Mouse (Mus musculus): ENCODE results near the gene Itih4. TPM values are rescaled to one million over a fixed set of nuclear protein-coding genes. Genes with fewer than 3 reads are reported as not detected.

Itih4 gene
- 25.3 and 27.0 TPM in 2 replicates for polyA plus RNA-seq (2015; fragmentation: Nextera tagmentation; extraction: Ambion mirVana)

- peaks cover 19% of the 10 kb centered on the region for H3K4me1 ChIP-seq (replicated peaks)
- H3K9me3 ChIP-seq (replicated peaks) = no peaks in the 10 kb centered on the region
- H3K4me2 ChIP-seq = peak within 1 kb of the TSS; percentile 25
- no peak within 1 kb of the TSS for H3K4me3 ChIP-seq (replicated peaks)
- peak within 1 kb of the TSS; percentile 47 for H3K27ac ChIP-seq
- 61% methylated on average over 3 of the region's 3 CpGs for WGBS (ENCODE audit: insufficient replicate concordance)
- no peak for DNase-seq
- ATAC-seq (ENCODE audit: low read depth) = no peak
- H3K36me3 ChIP-seq = no peaks in the 10 kb centered on the region
- H3K27me3 ChIP-seq = no peaks in the 10 kb centered on the region
- H3K9ac ChIP-seq = no peak within 1 kb of the TSS
These were observed at the start of gene Itih4 for GRCm38 (mm10) chr14:30886204-30886603. Gene Itih4, plus strand, starts transcription at chr14:30886476.

- ATAC-seq (ENCODE audit: low read depth) (no peak), DNase-seq (no peak)
- no peaks in the 10 kb centered on the region for H3K9me3 ChIP-seq (replicated peaks)
- no peak overlapping the region for H3K9ac ChIP-seq
- H3K27me3 ChIP-seq = no peaks in the 10 kb centered on the region
- 0 out of 2 replicates have a peak, but pooled peaks cover 5% of the 10 kb centered on the region for H3K4me1 ChIP-seq (replicated peaks)
- WGBS (ENCODE audit: insufficient replicate concordance) = 70% methylated on average over 14 of the region's 14 CpGs
- no peak overlapping the region for H3K4me3 ChIP-seq (replicated peaks)
- no peak overlapping the region for H3K4me2 ChIP-seq
- H3K36me3 ChIP-seq = peaks cover 16% of the 10 kb centered on the region
- H3K27ac ChIP-seq = no peak overlapping the region
These were observed 48.8 kb upstream of the Itih4 start for GRCm38 (mm10) chr14:30837416-30837996.

- H3K4me2 ChIP-seq = no peak overlapping the region
- no peak overlapping the region for H3K4me3 ChIP-seq (replicated peaks)
- no peak overlapping the region for H3K9ac ChIP-seq
- H3K36me3 ChIP-seq = peaks cover 2% of the 10 kb centered on the region
- WGBS (ENCODE audit: insufficient replicate concordance) = 81% methylated on average over 3 of the region's 3 CpGs
- no peaks in the 10 kb centered on the region for H3K4me1 ChIP-seq (replicated peaks)
- no peak for DNase-seq
- ATAC-seq (ENCODE audit: low read depth) = no peak
- H3K27me3 ChIP-seq = no peaks in the 10 kb centered on the region
- H3K9me3 ChIP-seq (replicated peaks) = no peaks in the 10 kb centered on the region
- no peak overlapping the region for H3K27ac ChIP-seq
These were observed 42.6 kb upstream of the Itih4 start for GRCm38 (mm10) chr14:30843701-30844100.

- ATAC-seq (ENCODE audit: low read depth) = no peak
These were observed 35.8 kb upstream of the Itih4 start for GRCm38 (mm10) chr14:30850504-30850903.

GRCm38 (mm10) chr14:30852325-30852724 is 34.0 kb upstream of the Itih4 start:
- Histone ChIP-seq H3K27ac (no peak overlapping the region), H3K9me3 (replicated peaks) (no peaks in the 10 kb centered on the region), H3K4me1 (replicated peaks) (peaks cover 3% of the 10 kb centered on the region; the same call in 1 of the 2 replicates), H3K4me2 (no peak overlapping the region), H3K9ac (no peak overlapping the region), H3K36me3 (no peaks in the 10 kb centered on the region), H3K4me3 (replicated peaks) (no peak overlapping the region), H3K27me3 (no peaks in the 10 kb centered on the region)
- WGBS (ENCODE audit: insufficient replicate concordance) = 75% methylated on average over 5 of the region's 5 CpGs
- ATAC-seq (ENCODE audit: low read depth) = no peak
- DNase-seq = no peak

More at GRCm38 (mm10) chr14:30850504-30850903, 35.8 kb upstream of the Itih4 start:
- DNase-seq = no peak
- Histone ChIP-seq H3K27ac (no peak overlapping the region), H3K27me3 (no peaks in the 10 kb centered on the region), H3K9ac (no peak overlapping the region), H3K4me2 (no peak overlapping the region), H3K36me3 (no peaks in the 10 kb centered on the region), H3K4me3 (replicated peaks) (no peak overlapping the region), H3K4me1 (replicated peaks) (no peaks in the 10 kb centered on the region), H3K9me3 (replicated peaks) (no peaks in the 10 kb centered on the region)
- 78% methylated on average over 5 of the region's 5 CpGs for WGBS (ENCODE audit: insufficient replicate concordance)

GRCm38 (mm10) chr14:30855316-30855715 is 31.0 kb upstream of the Itih4 start:
- DNase-seq (no peak), ATAC-seq (ENCODE audit: low read depth) (no peak)
- WGBS (ENCODE audit: insufficient replicate concordance) = 79% methylated on average over 3 of the region's 3 CpGs

GRCm38 (mm10) chr14:30856885-30857507 is 29.3 kb upstream of the Itih4 start:
- no peaks in the 10 kb centered on the region for H3K9me3 ChIP-seq (replicated peaks)
- H3K27me3 ChIP-seq = no peaks in the 10 kb centered on the region
- H3K4me3 ChIP-seq (replicated peaks) = no peak overlapping the region
- DNase-seq (no peak), ATAC-seq (ENCODE audit: low read depth) (no peak)
- H3K9ac ChIP-seq = no peak overlapping the region
- no peak overlapping the region for H3K4me2 ChIP-seq
- no peaks in the 10 kb centered on the region for H3K36me3 ChIP-seq
- H3K27ac ChIP-seq = no peak overlapping the region
- 48% methylated on average over 10 of the region's 10 CpGs for WGBS (ENCODE audit: insufficient replicate concordance)
- peaks cover 8% of the 10 kb centered on the region for H3K4me1 ChIP-seq (replicated peaks)

More at GRCm38 (mm10) chr14:30855316-30855715, 31.0 kb upstream of the Itih4 start:
- H3K4me3 ChIP-seq (replicated peaks) = no peak overlapping the region
- H3K9ac ChIP-seq = no peak overlapping the region
- no peak overlapping the region for H3K27ac ChIP-seq
- H3K27me3 ChIP-seq = no peaks in the 10 kb centered on the region
- H3K9me3 ChIP-seq (replicated peaks) = no peaks in the 10 kb centered on the region
- H3K4me2 ChIP-seq = no peak overlapping the region
- no peaks in the 10 kb centered on the region for H3K36me3 ChIP-seq
- H3K4me1 ChIP-seq (replicated peaks) = peaks cover 6% of the 10 kb centered on the region; the same call in 1 of the 2 replicates

- Histone ChIP-seq H3K27me3 (no peaks in the 10 kb centered on the region), H3K4me3 (replicated peaks) (no peak overlapping the region), H3K9ac (no peak overlapping the region), H3K36me3 (no peaks in the 10 kb centered on the region), H3K4me2 (no peak overlapping the region), H3K4me1 (replicated peaks) (peaks cover 13% of the 10 kb centered on the region), H3K27ac (no peak overlapping the region), H3K9me3 (replicated peaks) (no peaks in the 10 kb centered on the region)
- 57% methylated on average over 4 of the region's 4 CpGs for WGBS (ENCODE audit: insufficient replicate concordance)
- ATAC-seq (ENCODE audit: low read depth) = no peak
- DNase-seq = no peak
These were observed 28.3 kb upstream of the Itih4 start for GRCm38 (mm10) chr14:30857990-30858389.

GRCm38 (mm10) chr14:30861421-30862125 is 24.7 kb upstream of the Itih4 start:
- peaks cover 13% of the 10 kb centered on the region for H3K4me1 ChIP-seq (replicated peaks)
- 63% methylated on average over 16 of the region's 16 CpGs for WGBS (ENCODE audit: insufficient replicate concordance)
- H3K36me3 ChIP-seq = peaks cover 3% of the 10 kb centered on the region; the same call in 1 of the 2 replicates
- no peak overlapping the region for H3K9ac ChIP-seq
- H3K4me2 ChIP-seq = peak overlapping the region; percentile 23
- H3K4me3 ChIP-seq (replicated peaks) = no peak overlapping the region
- H3K9me3 ChIP-seq (replicated peaks) = no peaks in the 10 kb centered on the region
- 0 out of 2 replicates have a peak overlapping the region, but pooled peaks have one; percentile 48 for H3K27ac ChIP-seq
- DNase-seq (no peak), ATAC-seq (ENCODE audit: low read depth) (peak; percentile 59)
- no peaks in the 10 kb centered on the region for H3K27me3 ChIP-seq

- Histone ChIP-seq H3K27ac (0 out of 2 replicates have a peak overlapping the region, but pooled peaks have one; percentile 9), H3K4me2 (no peak overlapping the region), H3K4me3 (replicated peaks) (no peak overlapping the region)
These were observed 23.9 kb upstream of the Itih4 start for GRCm38 (mm10) chr14:30862368-30862767.

GRCm38 (mm10) chr14:30865311-30865710 is 21.0 kb upstream of the Itih4 start:
- Histone ChIP-seq H3K36me3 (peaks cover 4% of the 10 kb centered on the region; the same call in 1 of the 2 replicates), H3K9me3 (replicated peaks) (no peaks in the 10 kb centered on the region), H3K27me3 (no peaks in the 10 kb centered on the region), H3K27ac (no peak overlapping the region), H3K9ac (no peak overlapping the region), H3K4me3 (replicated peaks) (no peak overlapping the region), H3K4me1 (replicated peaks) (peaks cover 24% of the 10 kb centered on the region), H3K4me2 (no peak overlapping the region)
- DNase-seq = no peak
- 57% methylated on average over 3 of the region's 3 CpGs for WGBS (ENCODE audit: insufficient replicate concordance)
- no peak for ATAC-seq (ENCODE audit: low read depth)

More at GRCm38 (mm10) chr14:30862368-30862767, 23.9 kb upstream of the Itih4 start:
- ATAC-seq (ENCODE audit: low read depth) (0 out of 2 replicates have a peak, but pooled peaks have one; percentile 16), DNase-seq (no peak)
- Histone ChIP-seq H3K4me1 (replicated peaks) (peaks cover 10% of the 10 kb centered on the region), H3K9me3 (replicated peaks) (no peaks in the 10 kb centered on the region), H3K27me3 (no peaks in the 10 kb centered on the region), H3K36me3 (peaks cover 4% of the 10 kb centered on the region; the same call in 1 of the 2 replicates), H3K9ac (no peak overlapping the region)
- WGBS (ENCODE audit: insufficient replicate concordance) = 77% methylated on average over 9 of the region's 9 CpGs

Data from liver, embryonic 13.5 days (tissue).